Mouse (Mus musculus) left cerebral cortex, adult 18-20 months (tissue): ENCODE data around the gene Ociad2. TPM values are rescaled to one million over a fixed set of nuclear protein-coding genes. Genes with fewer than 3 reads are reported as not detected.

ENCODE experiments used
- DNase-seq, 2 experiments: peaks; one replicate each; pipeline ENCODE4 v3.0.0; 2021 to 2022; ENCODE audit warnings: low spot score in 2 of 2, mixed read lengths in 1 of 2
- long read RNA-seq, 2 experiments: library from polyadenylated mRNA; stranded (forward); transcript quantifications; one replicate each; pipeline ENCODE4 v2.0.0; 2021
- total RNA-seq, 2 experiments: library from RNA; stranded (reverse); gene quantifications; 2 replicates each; pipeline ENCODE4 v1.2.3; 2021

Ociad2 gene
- 100 to 1,000 TPM; 113 to 133 TPM for total RNA-seq
- long read RNA-seq, experiment 1, transcript Ociad2-205 (6 exons, 2,378 nt): minor isoform, 6 of 220 reads
- long read RNA-seq, experiment 1, transcript Ociad2-201 (7 exons, 2,554 nt): major isoform, 179 of 220 reads
- long read RNA-seq, experiment 1, partial matches to known transcripts: 21 of 220 reads
- long read RNA-seq, experiment 1, other reads (novel, unspliced or antisense): 12 of 220 reads
- long read RNA-seq, experiment 2, transcript Ociad2-201 (7 exons, 2,554 nt): major isoform, 132 of 168 reads
- long read RNA-seq, experiment 2, partial matches to known transcripts: 11 of 168 reads
- long read RNA-seq, experiment 2, other reads (novel, unspliced or antisense): 19 of 168 reads

DNA sequence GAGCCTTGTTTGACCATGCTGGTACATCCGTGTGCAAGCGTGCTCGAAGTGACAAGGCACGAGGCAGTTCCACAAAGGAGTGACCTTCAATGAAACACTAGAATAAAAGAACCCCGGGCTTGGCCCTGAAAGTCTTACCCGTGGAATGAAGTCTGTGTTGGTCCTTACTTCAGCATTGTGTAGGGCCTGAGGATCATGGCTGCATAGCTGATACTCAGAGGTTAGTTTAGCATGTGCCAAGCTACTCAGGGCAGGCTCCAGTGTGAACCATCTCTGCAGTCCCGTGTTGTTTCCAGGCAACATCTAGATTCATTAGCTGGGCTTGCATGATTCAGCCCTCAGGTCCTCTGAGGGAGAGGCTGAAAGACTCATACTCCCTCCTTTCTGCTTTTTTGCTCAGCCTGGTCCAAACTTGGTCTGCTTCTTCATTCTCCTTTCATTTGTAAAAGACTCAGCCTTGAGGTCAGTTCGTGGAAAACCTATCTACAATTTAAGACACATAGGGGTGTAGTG lies at the start of gene Ociad2:
Ociad2 (minus strand) TSS at position 306 of the 513 bp plus-strand sequence.
- no peak for DNase-seq

DNA sequence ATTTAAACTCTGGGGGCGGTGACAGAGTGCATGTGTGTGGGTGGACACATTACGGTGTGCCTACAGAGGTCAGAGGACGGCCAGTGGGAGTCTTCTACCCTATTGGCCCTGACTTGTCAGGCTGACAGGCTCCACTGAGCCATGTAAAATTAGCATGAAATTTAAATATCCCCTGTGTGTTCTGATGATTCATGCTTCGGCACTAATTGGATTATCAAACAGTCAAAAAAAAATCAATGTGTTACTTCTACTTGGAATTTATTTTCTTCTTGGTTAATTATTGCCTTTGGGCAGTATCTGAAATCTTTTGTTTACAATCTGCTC lies 42.8 kb upstream of the Ociad2 start:
- no peak for DNase-seq

DNA sequence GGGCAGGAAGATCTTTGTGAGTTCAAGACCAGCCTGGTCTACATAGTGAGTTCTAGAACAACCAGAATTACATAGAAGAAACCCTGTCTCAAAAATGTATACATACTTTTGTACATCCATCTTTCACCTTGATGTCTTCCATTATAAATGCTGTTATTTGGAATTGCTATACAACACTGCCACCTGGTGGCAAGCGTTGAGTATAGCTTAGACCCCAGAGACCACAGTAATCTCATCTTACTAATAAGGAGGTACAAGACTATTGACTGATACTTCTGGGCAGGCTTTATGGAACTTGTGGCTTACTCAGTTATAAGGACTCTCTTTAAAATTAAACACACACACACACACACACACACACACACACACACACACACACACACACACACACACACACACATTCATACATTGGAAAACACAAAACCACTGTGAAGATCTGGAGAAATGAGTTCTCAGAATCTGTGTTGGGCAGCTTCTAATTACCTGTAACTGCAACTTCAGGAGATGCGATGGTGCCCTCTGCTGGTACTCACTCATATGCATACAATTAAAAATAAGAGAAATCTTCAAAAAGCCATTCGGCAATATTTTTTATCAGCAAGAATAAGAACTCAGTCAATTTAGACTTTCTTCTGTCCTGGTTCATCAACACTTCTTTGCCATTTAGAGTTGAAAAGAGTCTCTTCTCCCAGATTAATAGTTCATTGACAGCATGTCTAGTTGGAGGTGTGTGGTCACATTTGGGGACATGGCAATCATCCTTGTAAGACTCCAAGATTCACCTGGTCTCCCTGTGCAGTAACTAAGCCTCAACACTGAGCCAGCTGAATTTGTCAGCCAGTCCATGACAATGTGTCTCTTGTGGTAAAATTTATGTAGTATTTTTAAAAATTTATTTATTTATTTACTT lies 42.2 kb upstream of the Ociad2 start:
- DNase-seq: peak in 1 of 2 experiments; percentile 72

DNA sequence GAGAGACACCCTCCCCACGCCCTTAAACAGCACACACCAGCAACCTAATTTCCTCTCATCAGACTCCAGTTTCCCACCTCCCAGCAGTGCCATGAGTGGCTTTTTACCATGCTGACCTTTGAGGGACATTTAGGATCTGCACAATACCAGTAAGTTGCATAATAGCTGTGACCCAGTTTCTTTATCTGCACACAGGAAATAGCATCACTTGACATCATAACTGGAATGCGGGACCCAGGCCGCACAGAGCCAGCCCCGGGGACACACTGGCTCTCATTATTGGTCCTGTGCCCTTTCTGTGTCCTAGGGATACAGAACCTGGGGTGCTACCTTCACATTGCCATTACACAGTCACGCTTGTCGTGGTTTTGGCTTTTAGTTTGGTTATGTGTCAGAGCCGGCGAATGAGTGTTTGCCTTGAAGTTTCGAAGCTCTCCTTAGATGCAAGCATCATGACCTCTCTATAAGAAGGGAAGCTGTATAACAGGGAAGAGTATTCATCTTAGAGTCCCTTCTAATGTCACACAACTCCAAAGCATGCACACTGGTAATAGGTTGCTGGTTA lies 41.2 kb upstream of the Ociad2 start:
- DNase-seq: no peak

DNA sequence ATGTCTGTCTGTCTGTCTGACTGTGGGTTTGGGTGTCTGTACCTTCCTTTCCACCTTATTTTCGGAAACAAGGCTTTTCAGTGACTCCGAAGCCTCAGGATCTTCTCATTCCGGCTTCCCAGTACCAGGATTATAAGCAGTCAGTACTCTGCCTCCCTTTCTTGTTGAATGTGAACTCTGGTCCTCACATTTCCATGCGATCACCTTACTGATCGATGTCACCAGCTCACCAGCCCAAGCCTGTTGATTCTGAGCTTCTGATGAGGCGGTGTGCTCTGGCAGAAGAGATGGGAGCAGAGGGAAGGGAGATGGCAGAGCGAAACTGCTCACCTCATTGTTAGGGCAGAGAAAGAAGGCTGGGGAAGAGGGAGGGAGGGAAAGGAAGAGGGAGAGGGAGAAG lies 40.7 kb upstream of the Ociad2 start:
- DNase-seq: no peak

DNA sequence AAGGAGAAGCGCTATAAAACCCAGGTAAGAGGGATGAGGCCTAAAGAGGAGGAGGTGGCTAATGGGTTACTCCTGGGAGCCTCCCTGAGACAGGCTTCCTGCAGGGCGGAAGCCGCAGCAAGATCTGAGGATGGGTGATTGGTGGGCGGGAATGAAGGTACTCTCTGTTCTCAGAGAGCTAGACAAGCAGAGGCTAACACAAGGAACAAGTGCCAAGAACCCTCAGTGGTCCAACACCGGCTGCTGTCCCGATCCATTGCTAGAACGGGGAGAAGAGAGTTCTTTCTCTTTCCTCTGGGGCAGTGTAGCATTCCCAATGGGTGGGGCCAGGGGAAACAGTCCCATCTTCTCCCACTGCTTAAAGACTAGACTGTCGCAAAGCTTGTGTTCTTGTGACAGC lies 40.0 kb upstream of the Ociad2 start:
- DNase-seq: no peak

DNA sequence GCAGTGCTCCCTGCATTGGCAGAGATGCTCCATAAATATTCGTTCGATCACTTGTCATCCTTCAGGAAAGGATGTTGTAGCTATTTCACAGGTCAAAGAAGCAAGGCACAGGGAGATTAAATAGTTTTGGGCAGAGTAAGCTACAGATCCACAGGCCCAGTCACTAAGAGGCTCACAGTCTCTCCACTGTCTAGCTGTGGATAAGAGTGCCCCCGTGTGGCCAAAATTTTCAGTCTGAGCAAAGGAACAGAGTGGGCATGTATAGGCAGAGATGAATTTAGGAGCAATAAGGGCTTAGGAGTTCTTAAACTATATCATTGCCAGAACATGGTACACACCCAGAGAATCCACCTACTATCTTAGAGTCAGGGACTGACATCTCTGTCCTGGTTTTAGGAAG lies 39.1 kb upstream of the Ociad2 start:
- DNase-seq: peak; percentile 90 to 97

DNA sequence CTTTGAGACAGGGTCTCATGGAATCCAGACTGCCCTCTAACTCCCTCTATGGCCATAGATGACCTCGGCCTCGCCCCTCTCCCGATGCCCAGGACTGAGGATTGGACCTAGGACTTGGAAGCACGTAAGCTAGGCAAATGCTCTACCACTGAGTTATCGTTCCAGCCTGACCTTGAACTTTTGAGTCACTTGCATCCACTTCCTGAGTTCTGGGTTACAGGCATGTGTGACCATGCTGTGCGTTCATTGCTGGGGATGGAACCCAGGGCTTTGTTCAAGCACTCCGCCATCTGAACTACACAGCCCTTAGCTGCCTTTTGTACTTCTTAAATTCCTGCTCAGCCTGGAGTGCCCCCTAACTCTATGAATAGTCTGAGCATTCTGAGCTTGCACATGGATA lies 35.7 kb upstream of the Ociad2 start:
- no peak for DNase-seq

DNA sequence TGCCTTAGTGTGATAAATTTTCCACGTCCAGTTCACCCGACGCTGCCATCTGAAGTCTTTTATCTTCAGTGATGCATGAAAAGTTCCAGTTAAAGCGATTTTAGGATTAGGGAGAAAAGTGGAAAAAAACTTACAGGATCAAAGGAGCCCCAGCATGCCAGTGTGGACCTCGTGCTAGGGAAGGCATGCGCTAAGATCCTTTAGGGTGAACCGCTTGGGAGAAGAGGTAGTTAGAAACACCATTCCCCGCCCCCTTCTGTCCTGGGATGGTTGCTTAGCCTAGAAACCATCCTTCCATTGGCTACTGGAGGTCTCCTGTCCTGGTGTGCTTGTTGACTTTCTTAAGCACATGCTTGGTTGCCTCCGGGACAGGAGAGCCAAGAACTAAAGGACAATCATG lies 35.2 kb upstream of the Ociad2 start:
- no peak for DNase-seq

DNA sequence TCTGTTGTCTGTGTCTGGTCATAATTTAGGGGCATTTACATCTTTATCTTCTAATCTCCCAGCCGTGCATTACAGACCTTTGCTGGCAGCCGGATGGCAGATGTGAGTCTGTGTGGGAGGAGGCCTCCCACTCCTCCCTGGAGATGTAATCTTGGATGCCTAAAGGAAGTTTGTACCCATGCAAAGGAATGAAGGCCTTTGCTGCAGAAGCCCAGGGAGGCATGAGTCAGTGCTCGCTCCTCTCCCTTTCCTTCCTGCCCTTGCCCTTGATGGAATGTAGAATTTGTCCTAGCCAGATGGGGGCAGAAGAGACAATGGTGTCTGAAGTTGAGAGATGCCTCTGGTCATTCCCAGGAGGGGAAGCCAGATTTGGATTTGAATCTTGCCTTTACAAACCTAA lies 32.4 kb upstream of the Ociad2 start:
- DNase-seq: peak in 1 of 2 experiments; percentile 42

DNA sequence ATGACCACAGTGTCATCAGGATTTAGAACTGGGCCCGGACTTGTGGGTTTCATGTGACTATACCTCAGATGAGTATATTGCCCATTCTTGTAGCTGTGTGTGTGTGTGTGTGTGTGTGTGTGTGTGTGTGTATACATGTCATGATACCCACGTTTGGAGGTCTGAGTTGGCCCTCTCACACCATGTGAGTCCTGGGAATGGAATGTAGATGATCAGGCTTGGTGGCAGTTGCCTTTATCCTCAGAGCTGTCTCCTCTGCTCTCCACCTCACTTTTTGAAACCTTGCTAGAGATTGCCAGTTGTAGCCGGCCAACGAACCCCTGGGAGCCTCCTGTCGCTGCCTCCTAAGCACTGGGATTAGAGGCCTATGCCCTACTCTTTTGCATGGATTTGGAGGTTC lies 31.8 kb upstream of the Ociad2 start:
- no peak for DNase-seq

DNA sequence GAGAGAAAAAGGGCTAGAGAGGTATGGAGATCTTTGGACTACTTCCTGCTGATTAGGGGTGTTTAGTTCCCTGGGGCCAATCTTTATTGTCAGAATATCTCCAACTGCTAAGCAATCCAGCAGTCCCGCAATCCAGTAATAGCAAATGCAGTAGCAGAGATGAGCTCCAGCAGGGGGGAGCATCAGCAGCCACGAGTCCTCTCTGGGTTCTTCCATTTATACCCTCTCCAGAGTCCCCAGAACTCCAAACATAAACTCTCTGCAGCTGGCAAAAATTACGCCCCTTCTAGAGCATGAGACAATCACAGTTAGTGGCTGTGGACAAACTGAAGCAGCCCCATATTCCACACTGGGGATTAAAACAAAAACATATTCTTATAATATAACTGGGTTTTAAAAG lies 28.9 kb upstream of the Ociad2 start:
- peak in 1 of 2 experiments; percentile 19 for DNase-seq

DNA sequence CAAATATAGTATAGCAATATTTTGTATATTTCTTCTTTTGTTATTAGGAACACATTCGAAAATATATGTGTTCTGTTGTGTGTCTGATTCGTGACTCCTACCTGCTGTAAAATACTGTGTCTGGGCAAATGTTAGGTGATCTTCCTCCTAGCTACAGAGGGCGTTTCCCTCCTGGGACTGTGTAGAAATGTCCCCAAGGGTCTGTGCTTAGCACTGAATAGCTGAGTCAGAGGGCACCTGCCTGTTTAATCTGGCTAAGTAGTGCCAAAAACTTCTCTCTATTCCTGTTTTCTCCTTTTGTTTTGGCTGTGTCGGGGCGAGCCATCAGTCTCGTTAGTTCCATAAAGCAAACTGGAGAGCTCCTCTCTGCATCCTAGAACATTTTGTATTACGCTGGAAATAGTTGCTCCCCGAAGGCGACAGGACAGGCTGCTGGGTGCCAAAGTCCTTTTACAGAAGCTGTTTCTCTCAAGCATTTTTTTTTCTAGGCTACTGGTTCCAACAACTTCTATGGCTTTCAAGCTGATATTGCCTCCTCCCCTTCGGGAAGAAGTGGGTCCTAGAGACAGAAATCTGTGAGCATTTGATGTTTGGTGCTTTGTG lies 28.1 kb upstream of the Ociad2 start:
- peak; percentile 40 to 61 for DNase-seq

DNA sequence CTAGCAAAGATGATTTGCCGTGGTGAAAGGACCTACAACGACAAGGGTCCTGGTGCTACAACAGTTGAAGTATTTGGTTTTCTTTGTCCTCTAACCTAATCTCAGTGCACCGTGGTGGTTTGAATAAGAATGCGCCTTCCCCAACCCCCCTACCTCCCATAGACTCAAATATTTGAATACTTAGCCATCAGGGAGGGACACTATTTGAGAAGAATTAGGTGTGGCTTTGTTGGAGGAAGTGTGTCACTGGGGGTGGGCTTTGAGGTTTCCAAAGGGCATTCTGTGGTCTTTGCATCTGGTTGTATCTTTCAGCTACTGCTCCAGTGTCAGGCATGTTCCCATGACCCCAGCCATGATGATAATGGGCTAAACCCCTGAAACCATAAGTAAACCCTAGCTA lies 27.1 kb upstream of the Ociad2 start:
- DNase-seq: no peak

DNA sequence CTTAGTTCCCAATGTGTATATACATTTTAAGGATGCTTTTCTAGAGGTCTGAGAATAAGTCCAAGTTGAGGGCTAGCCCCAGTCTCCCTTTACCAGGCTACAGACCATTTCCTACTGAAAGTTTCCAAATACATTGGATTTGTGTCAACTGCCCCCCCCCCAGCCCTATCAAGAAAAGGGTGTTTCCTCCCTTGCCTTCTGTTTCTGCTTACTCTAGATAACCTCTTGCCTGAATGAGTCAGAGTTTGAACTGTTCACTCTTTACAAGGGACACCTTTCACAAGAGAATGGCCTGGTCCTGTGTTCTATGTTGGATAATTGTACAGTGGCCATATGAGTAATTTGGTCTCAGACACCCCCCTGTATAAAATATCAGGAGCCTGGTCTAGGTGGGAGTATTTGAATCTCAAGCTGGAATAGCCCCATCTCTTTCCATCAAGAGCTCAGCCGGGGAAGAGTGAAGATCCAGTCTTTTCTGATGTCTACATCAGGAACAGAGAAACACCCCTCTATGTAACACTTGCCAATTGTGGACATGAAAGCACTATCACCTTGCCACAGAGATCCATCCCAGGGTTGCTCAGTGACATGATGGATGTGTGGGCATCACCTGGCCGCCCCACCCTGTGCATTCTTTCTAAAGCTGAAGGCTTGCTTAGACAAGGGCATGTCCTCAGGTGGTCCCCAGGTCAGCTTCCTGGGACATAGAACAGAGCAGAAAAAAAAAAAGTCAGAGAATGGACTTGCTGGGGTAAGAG lies 23.5 kb upstream of the Ociad2 start:
- no peak for DNase-seq

DNA sequence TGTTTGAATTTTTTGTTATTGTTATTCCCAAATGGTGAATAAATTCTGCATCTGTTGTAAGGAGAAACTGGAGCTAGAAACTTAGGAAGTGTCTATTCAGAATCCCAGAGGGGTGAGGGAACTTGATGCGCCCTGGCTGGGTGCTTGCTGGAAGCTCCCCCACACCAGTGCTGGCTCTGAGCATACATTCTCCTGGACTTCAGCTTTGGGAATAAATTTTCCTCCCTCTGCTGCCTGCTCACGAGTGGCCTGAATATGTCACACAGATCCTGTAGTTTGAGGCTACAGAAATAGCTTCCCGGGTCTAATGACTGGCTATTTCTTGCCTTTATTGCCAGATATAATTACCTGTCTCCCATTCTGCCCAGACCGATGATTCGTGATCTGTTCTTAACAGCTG lies 22.0 kb upstream of the Ociad2 start:
- DNase-seq: peak in 1 of 2 experiments; percentile 37

DNA sequence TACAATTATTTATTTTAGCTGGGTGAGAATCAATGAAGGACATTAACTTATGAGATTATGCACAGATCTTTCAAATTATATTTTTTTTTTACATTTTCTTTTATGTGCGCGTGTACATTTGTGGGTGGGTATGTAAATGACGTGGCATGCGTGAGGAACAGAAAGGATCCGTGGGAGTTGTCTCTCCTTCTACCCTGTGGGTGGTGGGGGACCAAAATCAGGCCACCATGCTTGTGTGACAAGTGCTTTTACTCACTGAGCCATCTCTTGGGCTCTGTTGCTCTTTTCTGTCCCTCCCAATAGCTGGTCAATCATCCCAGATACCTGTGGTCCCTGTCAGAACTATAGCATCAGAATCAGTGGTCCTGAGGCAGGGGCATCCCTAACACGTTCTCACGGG lies 21.5 kb upstream of the Ociad2 start:
- peak; percentile 49 to 57 for DNase-seq

DNA sequence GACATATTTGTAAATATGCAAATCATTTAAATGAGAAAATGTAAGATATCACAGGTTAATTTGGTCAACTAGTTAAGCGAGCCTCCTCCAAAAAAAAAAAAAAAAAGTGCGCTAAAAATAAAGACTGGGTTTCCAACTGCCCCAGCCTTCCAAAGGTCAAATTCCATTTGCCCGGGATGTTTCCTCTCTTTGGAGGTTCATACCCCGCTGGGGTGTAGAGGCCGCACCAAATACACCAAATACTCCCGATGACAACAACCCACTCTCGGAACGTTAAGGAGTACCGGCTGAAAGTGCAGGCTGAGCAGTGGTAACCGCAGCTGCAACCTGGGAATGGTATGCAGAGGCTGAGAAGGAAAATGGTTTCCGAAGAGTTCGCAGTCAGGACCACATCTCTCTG lies 19.4 kb upstream of the Ociad2 start:
- DNase-seq: no peak

DNA sequence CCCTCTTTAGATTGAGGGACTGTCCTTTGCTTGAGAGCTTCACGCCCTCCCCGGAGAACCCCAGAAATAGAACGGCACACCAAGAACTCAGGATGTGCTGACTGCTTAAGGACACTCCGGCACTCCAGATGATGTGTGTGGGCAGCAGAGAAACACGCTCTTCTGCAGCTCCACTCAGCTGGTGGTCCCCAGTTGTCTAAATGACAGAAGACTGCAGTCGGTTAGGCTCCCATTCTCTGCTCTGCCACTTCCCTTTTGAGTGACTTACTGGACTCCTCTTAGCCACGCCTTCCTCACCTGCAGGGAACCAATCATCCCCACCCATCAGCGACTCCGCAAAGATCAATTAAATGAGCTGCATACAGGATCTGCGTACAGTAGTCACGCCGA lies 18.9 kb upstream of the Ociad2 start:
- peak; percentile 79 to 88 for DNase-seq

DNA sequence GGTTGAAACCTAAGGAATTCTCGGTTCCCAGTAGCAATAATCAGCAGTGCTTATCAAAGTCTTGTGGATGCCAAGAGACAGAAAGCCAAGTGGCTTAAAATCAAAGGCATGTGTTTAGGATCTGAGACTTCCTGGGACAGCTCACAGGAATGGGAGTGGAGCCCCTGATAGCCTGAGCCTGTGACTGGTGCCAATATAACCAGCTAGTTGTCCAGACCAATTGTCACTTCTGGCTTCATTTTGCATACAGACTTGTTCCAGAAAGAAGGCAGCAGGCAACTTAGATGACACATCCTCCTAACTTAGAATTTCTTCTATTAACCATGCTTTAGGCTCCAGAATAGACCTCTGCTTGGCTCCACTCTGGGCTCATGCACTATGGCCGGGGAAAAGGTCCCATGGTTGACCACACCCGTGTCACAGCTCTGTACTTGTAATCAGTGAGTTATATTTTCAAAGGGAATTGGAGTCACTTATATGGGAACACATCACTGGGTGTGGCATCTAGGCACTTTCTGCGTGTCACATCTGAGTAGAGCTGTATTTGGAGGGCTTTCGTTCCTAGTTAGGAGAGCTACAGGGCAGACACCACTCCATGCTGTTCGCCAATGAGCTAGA lies 18.4 kb upstream of the Ociad2 start:
- no peak for DNase-seq
